Mouse (Mus musculus) hindbrain, embryonic 12.5 days (tissue): ENCODE data around the gene Rsad2. TPM values are rescaled to one million over a fixed set of nuclear protein-coding genes. Genes with fewer than 3 reads are reported as not detected.
"Not testable (repeated sequence)": the region's sequence is repeated elsewhere in the genome, so short reads cannot be mapped to it uniquely, and the experiment has no call there.

Source experiments
- ATAC-seq: fragments of 200-750 bp; cut with Nextera tagmentation; 2 replicates; pipeline ENCODE4 v1.8.0; 2017; ENCODE audit warnings: moderate TSS enrichment; ENCODE audit not compliant: low FRiP score
- H3K27ac ChIP-seq: fragments of 300-500 bp; sonication (generic); 2 replicates; pipeline ENCODE4 v1.5.1; 2016; ENCODE audit warnings: mild to moderate bottlenecking
- H3K27me3 ChIP-seq: fragments of 300-500 bp; sonication (generic); 2 replicates; pipeline ENCODE4 v1.6.1; 2016; ENCODE audit warnings: mild to moderate bottlenecking
- H3K36me3 ChIP-seq: fragments of 300-500 bp; sonication (generic); 2 replicates; pipeline ENCODE4 v1.6.1; 2016; ENCODE audit warnings: mild to moderate bottlenecking
- H3K4me1 ChIP-seq: fragments of 300-500 bp; sonication (generic); 2 replicates; pipeline ENCODE4 v1.6.1; 2016
- H3K4me2 ChIP-seq: fragments of 300-500 bp; sonication (generic); replicated peaks from 2 replicates; pipeline ENCODE4 v1.6.1; 2016; ENCODE audit warnings: mild to moderate bottlenecking
- H3K4me3 ChIP-seq: fragments of 300-500 bp; sonication (generic); 2 replicates; pipeline ENCODE4 v1.5.1; 2016; ENCODE audit warnings: mild to moderate bottlenecking
- H3K9ac ChIP-seq: fragments of 300-500 bp; sonication (generic); 2 replicates; pipeline ENCODE4 v1.6.1; 2016; ENCODE audit warnings: mild to moderate bottlenecking, moderate library complexity
- H3K9me3 ChIP-seq: fragments of 300-500 bp; sonication (generic); replicated peaks from 2 replicates; pipeline ENCODE4 v1.6.1; 2016; ENCODE audit warnings: mild to moderate bottlenecking
- WGBS: fragments of 180-500 bp; shearing (Covaris S2); methylation state at CpG from one replicate; pipeline ENCODE4 v1.1.7; 2016; 5-methylcytosine and 5-hydroxymethylcytosine counted together
- polyA plus RNA-seq: library from polyadenylated mRNA; unstranded; fragments of >200 nt; fragmentation: Nextera tagmentation; extraction: Ambion mirVana; gene quantifications from 2 replicates; pipeline ENCODE4 v1.2.1, GENCODE M21; 2016

Gene Rsad2
- 0.60 and 0.70 TPM in 2 replicates for polyA plus RNA-seq

DNA sequence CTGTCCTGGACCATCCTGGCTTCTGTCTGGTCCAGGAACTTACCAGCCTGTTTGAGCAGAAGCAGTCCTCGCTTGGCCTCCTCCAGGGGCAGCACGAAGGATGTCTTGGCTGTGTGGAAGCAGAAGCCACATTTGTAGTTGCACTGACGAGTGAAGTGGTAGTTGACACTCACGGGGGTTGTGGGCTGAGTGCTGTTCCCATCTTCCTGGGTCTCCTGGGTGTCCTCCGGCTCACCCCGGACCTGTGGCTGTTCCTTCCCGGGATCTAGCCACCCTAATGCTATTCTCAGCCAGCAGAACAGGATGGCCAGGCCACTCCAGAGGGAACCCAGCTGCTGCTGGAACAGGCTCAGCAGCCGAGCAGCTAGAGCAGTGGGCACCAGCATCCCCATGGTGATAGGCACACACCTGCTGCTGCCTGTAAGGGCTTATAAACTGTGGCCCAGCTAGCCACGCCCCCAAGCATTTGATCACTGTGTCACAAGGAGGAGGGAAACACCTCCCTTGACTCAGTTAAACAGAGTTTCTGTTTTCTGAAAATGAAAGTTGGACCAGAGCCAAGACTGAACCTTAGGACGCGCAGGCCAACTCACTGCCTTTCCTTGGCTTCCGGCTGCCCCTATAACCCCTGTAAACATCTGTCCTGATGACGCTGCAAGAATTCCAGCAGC, at the start of gene Rsad2:
Rsad2 (minus strand) TSS at position 425 of the 671 bp plus-strand sequence.
- WGBS: 51% methylated on average over 13 of the region's 13 CpGs
- Histone ChIP-seq H3K27ac (no peak within 1 kb of the TSS), H3K4me3 (no peak within 1 kb of the TSS), H3K9me3 (no peaks in the 10 kb centered on the region), H3K36me3 (no peaks in the 10 kb centered on the region), H3K4me1 (peaks cover 9% of the 10 kb centered on the region), H3K9ac (no peak within 1 kb of the TSS), H3K4me2 (0 out of 2 replicates have a peak within 1 kb of the TSS, but pooled peaks have one; percentile 8), H3K27me3 (no peaks in the 10 kb centered on the region; the same call in 1 of the 2 replicates)
- ATAC-seq: 0 out of 2 replicates have a peak, but pooled peaks have one; percentile 48

DNA sequence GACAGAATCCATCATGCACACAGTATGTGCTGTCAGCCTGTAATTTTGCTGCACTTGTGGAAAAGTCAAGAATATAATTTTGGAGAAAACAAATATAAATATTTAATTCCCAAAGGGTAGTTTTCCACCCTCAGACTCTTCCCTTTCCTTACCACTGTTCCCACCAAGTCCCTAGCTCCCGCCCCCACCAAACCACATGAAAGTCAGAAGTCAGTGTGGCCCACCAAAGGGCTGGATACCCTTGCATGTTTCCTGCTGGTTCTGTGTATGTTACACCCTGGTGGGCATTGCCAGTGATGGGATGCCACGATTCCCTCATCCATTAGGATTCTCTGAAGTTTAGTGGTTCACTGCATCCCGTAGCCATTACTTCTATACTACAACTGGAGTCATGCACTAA, 44.8 kb upstream of the Rsad2 start:
- no peak for ATAC-seq
- no peak overlapping the region for H3K4me3 ChIP-seq
- no peaks in the 10 kb centered on the region for H3K9me3 ChIP-seq
- 85% methylated on average over 3 of the region's 3 CpGs for WGBS
- no peak overlapping the region for H3K9ac ChIP-seq
- no peaks in the 10 kb centered on the region for H3K4me1 ChIP-seq
- no peaks in the 10 kb centered on the region for H3K27me3 ChIP-seq
- no peak overlapping the region for H3K27ac ChIP-seq
- no peak overlapping the region for H3K4me2 ChIP-seq
- no peaks in the 10 kb centered on the region for H3K36me3 ChIP-seq

DNA sequence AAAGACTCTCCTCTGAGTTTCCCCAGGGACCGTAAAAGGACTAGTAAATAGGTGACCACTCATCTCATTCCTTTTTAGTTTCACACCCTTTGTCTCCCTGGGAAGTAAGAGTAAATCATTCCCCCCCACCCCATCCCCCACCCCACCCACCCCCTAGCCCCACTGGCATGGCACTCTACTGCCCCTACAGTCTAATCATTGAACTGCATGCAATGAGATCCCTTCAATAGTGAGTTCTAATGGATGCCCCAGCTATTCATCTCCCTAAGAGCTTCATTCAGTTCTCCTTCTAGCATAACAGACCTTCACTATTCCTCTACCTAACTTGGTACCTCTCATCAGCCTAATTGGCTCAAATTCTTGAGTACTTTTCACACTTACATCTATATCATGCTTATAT, 33.7 kb upstream of the Rsad2 start:
- peaks cover 3% of the 10 kb centered on the region; the same call in 1 of the 2 replicates for H3K27me3 ChIP-seq
- H3K4me2 ChIP-seq: no peak overlapping the region
- H3K4me1 ChIP-seq: peaks cover 9% of the 10 kb centered on the region; the same call in 1 of the 2 replicates
- no peak overlapping the region for H3K9ac ChIP-seq
- ATAC-seq: no peak
- no peak overlapping the region for H3K4me3 ChIP-seq
- no peaks in the 10 kb centered on the region for H3K36me3 ChIP-seq
- H3K27ac ChIP-seq: no peak overlapping the region
- H3K9me3 ChIP-seq: no peaks in the 10 kb centered on the region
- WGBS: 83% methylated on average over 1 of the region's 1 CpGs

DNA sequence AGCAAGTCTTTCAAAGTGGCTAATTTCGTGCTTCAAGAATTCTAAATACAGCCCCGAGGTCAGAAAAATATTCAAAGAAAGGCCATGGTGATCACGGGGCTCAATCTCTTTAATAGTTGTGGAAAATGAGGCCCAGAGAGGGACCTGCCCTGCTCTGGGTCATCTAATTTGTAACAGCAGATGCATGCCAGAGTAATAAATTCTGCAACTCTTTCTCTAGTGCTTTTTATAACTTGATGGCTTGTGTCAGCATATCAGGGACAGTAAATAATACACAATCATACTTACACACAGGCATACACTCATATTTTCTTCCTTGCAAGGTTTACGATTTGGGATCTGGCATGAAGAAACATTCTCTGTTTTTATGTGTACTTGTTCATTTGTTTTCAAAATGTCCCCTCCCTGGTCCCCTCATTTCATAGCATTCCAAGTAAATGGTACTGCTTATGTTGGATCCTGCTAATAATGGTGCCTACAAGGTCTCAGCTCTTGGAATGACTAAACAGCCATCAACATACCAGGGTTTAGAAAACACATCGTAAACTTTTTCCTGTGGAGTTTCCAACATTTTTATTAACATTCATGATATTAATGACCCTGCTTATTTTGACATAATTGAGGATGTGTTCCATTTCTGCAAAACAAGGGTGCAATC, 32.5 kb upstream of the Rsad2 start:
- H3K4me1 ChIP-seq: peaks cover 9% of the 10 kb centered on the region; the same call in 1 of the 2 replicates
- peaks cover 3% of the 10 kb centered on the region; the same call in 1 of the 2 replicates for H3K27me3 ChIP-seq
- no peak overlapping the region for H3K4me3 ChIP-seq
- WGBS: 37% methylated on average over 5 of the region's 5 CpGs
- ATAC-seq: no peak
- H3K9ac ChIP-seq: 0 out of 2 replicates have a peak overlapping the region, but pooled peaks have one; percentile 1
- peak overlapping the region; percentile 17; the same call in 1 of the 2 replicates for H3K4me2 ChIP-seq
- peak overlapping the region; percentile 44 for H3K27ac ChIP-seq
- no peaks in the 10 kb centered on the region for H3K36me3 ChIP-seq
- no peaks in the 10 kb centered on the region for H3K9me3 ChIP-seq

- WGBS: 43% methylated on average over 14 of the region's 14 CpGs
Measured at GRCm38 (mm10) chr12:26487874-26488616, 31.8 kb upstream of the Rsad2 start.

DNA sequence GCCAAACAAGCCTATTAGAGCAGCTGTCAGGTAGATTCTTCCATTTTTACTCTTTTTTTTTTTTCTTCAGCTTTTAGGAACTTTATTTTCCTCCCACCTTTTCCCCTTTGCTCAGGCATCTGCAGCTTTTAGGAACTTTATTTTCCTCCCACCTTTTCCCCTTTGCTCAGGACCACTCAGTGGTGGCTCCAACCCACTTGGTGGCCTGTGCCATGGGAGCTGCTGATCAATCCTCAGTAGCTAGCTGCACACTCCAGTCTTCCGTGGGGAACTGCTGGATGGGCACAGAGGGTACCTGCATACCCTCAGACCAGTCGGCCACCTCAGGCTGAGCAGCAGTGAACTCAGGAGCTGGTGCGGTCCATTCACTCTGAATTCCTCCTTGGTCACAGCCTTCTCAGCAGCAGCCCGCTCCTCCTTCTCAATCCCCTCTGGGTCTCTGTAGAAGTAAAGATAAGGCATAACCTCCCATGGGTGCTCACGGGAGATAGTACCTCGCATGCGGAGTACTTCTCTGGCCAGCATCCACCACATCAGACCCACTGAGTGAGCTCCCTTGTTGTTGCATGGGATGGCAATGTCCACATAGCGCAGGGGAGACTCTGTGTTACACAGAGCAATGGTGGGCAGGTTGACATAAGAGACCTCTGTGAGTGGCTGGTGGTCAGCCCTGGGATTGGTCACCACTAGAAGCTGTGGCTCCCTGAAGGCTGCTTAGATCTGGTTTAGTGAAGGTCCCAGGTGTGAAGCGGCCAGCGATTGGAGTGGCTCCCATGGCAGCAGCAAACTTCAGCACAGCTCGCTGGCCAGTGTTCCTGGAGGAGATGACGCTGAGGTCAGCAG, 29.7 kb upstream of the Rsad2 start:
- H3K4me3 ChIP-seq, H3K4me2 ChIP-seq, H3K9ac ChIP-seq, ATAC-seq, H3K27me3 ChIP-seq, H3K4me1 ChIP-seq, H3K27ac ChIP-seq, H3K36me3 ChIP-seq, H3K9me3 ChIP-seq: not testable (repeated sequence)
- WGBS: 93% methylated on average over 12 of the region's 12 CpGs

More at GRCm38 (mm10) chr12:26487874-26488616, 31.8 kb upstream of the Rsad2 start:
- Histone ChIP-seq H3K4me1 (peaks cover 9% of the 10 kb centered on the region; the same call in 1 of the 2 replicates), H3K9me3 (no peaks in the 10 kb centered on the region), H3K36me3 (no peaks in the 10 kb centered on the region), H3K9ac (0 out of 2 replicates have a peak overlapping the region, but pooled peaks have one; percentile 1), H3K27me3 (peaks cover 3% of the 10 kb centered on the region; the same call in 1 of the 2 replicates), H3K27ac (peak overlapping the region; percentile 44; the same call in 1 of the 2 replicates), H3K4me3 (no peak overlapping the region), H3K4me2 (peak overlapping the region; percentile 17; the same call in 1 of the 2 replicates)
- ATAC-seq: peak; percentile 56; the same call in 1 of the 2 replicates

GRCm38 (mm10) chr12:26478196-26479004, 22.1 kb upstream of the Rsad2 start:
- 92% methylated on average over 18 of the region's 18 CpGs for WGBS
- no peak overlapping the region for H3K4me2 ChIP-seq
- no peaks in the 10 kb centered on the region for H3K36me3 ChIP-seq
- H3K27ac ChIP-seq: no peak overlapping the region
- H3K27me3 ChIP-seq: no peaks in the 10 kb centered on the region
- H3K4me3 ChIP-seq: no peak overlapping the region
- no peaks in the 10 kb centered on the region for H3K9me3 ChIP-seq
- no peak for ATAC-seq
- no peaks in the 10 kb centered on the region for H3K4me1 ChIP-seq
- no peak overlapping the region for H3K9ac ChIP-seq

- ATAC-seq: no peak
- WGBS: 74% methylated on average over 5 of the region's 5 CpGs
- H3K4me1 ChIP-seq: no peaks in the 10 kb centered on the region
Measured at GRCm38 (mm10) chr12:26477198-26477597, 20.9 kb upstream of the Rsad2 start.

GRCm38 (mm10) chr12:26473746-26474145, 17.5 kb upstream of the Rsad2 start:
- Histone ChIP-seq H3K4me2 (no peak overlapping the region), H3K27me3 (no peaks in the 10 kb centered on the region), H3K36me3 (no peaks in the 10 kb centered on the region), H3K27ac (no peak overlapping the region), H3K4me3 (no peak overlapping the region), H3K9me3 (no peaks in the 10 kb centered on the region), H3K9ac (no peak overlapping the region), H3K4me1 (peaks cover 8% of the 10 kb centered on the region)
- 93% methylated on average over 6 of the region's 6 CpGs for WGBS
- ATAC-seq: no peak

More at GRCm38 (mm10) chr12:26477198-26477597, 20.9 kb upstream of the Rsad2 start:
- Histone ChIP-seq H3K36me3 (no peaks in the 10 kb centered on the region), H3K27ac (no peak overlapping the region), H3K9me3 (no peaks in the 10 kb centered on the region), H3K4me2 (no peak overlapping the region), H3K9ac (no peak overlapping the region), H3K27me3 (no peaks in the 10 kb centered on the region), H3K4me3 (no peak overlapping the region)

DNA sequence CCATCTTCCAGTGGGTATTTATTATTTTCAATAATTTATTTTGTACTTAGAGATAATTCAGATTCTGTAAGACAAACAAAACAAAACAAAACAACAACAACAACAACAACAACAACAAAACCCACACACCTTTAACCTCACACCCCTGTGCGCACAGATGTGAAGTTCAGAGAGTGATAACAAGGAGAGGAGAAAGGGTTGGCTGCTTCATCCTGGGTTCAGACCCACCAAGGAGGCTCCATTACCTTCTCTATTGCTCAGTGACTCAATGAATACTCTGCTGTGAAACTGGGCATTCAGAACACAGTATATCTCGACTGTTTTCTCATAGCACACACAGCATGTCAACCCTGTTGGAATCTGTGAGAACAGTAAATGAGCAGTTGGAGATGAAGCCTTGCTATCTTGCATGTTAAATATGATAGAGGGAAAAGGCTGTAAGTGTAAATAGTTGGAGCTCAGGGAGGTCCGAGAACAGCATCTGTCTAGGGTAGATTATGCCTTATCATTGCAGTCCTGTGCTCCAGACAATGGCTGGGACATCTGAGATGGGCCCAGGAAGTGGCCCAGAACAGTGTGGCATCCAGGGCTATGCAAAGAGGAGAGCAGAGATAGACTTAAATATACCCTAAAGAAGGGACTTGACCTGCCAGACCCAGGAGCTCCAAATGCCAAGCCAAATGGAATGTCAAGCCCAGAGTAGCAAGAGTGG, 16.7 kb upstream of the Rsad2 start:
- Histone ChIP-seq H3K4me3 (no peak overlapping the region), H3K9me3 (no peaks in the 10 kb centered on the region), H3K4me1 (peaks cover 10% of the 10 kb centered on the region), H3K4me2 (no peak overlapping the region), H3K9ac (no peak overlapping the region), H3K27ac (no peak overlapping the region), H3K27me3 (no peaks in the 10 kb centered on the region), H3K36me3 (no peaks in the 10 kb centered on the region)
- ATAC-seq: no peak
- WGBS: 91% methylated on average over 3 of the region's 3 CpGs
